In the genomic region with DNA sequence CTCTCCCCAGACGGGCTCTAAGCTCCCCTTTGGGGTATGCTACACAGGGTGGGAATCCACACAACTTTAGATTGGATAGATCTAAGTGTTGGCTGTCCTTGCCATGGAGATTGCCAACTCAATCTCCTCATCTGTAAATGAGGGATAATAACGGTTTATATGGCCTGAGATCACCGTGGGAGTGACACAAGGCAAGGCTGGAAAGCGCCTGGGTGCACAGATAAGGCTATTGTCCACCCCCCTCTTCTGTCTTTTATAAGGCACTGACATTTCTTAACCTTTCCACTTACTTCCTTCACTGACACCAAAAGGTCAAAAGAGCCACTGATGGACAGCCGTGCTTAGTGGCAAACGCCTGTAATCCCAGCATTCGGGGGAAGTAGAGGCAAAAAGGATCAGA, we compare ENCODE assay signal across 10 mouse cellular contexts. TPM values are rescaled to one million over a fixed set of nuclear protein-coding genes. Genes with fewer than 3 reads are reported as not detected.
DNase-seq lines count a peak whose midpoint lies in the region; ATAC-seq and TF ChIP-seq lines count a peak whose summit lies in the region.
"Had no signal": no experiment of that assay in that cellular context is flagged by ENCODE, and none has a peak within 500 bp of the region (broad histone marks: within the 10 kb centered on the region; RNA-seq: fewer than 3 reads in every experiment).

No protein-coding gene starts in this region.

- peaks cover 26% of the 10 kb centered on the region for H3K79me2 ChIP-seq in MEL (ENCODE audit: control insufficient read depth, insufficient read depth, low read length, poor library complexity)

- TF ChIP-seq CTCF in MEL (IDR thresholded peaks at IDR 0.05 in 2 of 3, conservative IDR thresholded peaks at IDR 0.05 in 1 of 3; ENCODE audit: control insufficient read depth in 1 of 3, insufficient read depth in 1 of 3, low read depth in 2 of 3, low read length in 3 of 3, poor library complexity in 1 of 3, severe bottlenecking in 1 of 3), result no peak

- no peak for ATAC-seq in hindbrain, embryonic 12.5 days (ENCODE audit: low FRiP score)
- 0 out of 2 replicates have a peak, but pooled peaks have one; percentile 14 for ATAC-seq in liver, embryonic 16.5 days (ENCODE audit: low read depth)
- no peak for ATAC-seq in megakaryocyte progenitor cell, adult 5-6 weeks (replicated peaks; ENCODE audit: poor library complexity)

- H3K4me1 ChIP-seq in MEL (ENCODE audit: control insufficient read depth in 1 of 2, insufficient read depth in 2 of 2, low read length in 2 of 2), result peaks cover 0 to 15% of the 10 kb centered on the region in 2 experiments; a peak in 2 of 4 replicates
- peaks cover 17% of the 10 kb centered on the region for H3K4me1 ChIP-seq in hindbrain, embryonic 12.5 days
- peaks cover 24% of the 10 kb centered on the region for H3K4me1 ChIP-seq in liver, embryonic 16.5 days (ENCODE audit: control insufficient read depth, low read depth, low read length)

- DNase-seq in 416B (ENCODE audit: low read depth) (peak; percentile 50), MEL (ENCODE audit: low read depth, low spot score) (peak; percentile 44)
- DNase-seq in retina, embryonic 14.5 days (ENCODE audit: low spot score), result no peak
- DNase-seq in cerebellum, postnatal 10 days, result no peak
- DNase-seq in urinary bladder, adult 2 months (ENCODE audit: low spot score), result no peak
- DNase-seq: cerebellum, postnatal 25 days; thymus, postnatal 36 days had no signal

- peak in 1 of 2 experiments; percentile 70; a peak in 2 of 4 replicates for TF ChIP-seq EP300 in MEL (IDR thresholded peaks at IDR 0.05; ENCODE audit: low read depth in 1 of 2, low read length in 2 of 2)

- H3K4me2 ChIP-seq in hindbrain, embryonic 12.5 days (replicated peaks), result peak overlapping the region; percentile 69
- H3K4me2 ChIP-seq in liver, embryonic 16.5 days (ENCODE audit: low read depth, low read length), result peak overlapping the region; percentile 95

- H3K27ac ChIP-seq in MEL (ENCODE audit: control insufficient read depth, low read depth, low read length), result peak overlapping the region; percentile 75
- H3K27ac ChIP-seq in hindbrain, embryonic 12.5 days, result no peak overlapping the region
- peak overlapping the region; percentile 71; the same call in 1 of the 2 replicates for H3K27ac ChIP-seq in liver, embryonic 16.5 days (ENCODE audit: low read length)

- 56% methylated on average over 7 of the region's 7 CpGs for WGBS in hindbrain, embryonic 12.5 days
- WGBS in liver, embryonic 16.5 days (ENCODE audit: insufficient replicate concordance), result 22% methylated on average over 7 of the region's 7 CpGs

- TF ChIP-seq RAD21 in MEL (IDR thresholded peaks at IDR 0.05; ENCODE audit: low read depth, low read length), result no peak

- peaks cover 4 to 14% of the 10 kb centered on the region in 2 experiments for H3K36me3 ChIP-seq in MEL (ENCODE audit: control insufficient read depth in 1 of 2, insufficient read depth in 2 of 2, low read length in 2 of 2)
- peaks cover 31% of the 10 kb centered on the region for H3K36me3 ChIP-seq in hindbrain, embryonic 12.5 days
- H3K36me3 ChIP-seq in liver, embryonic 16.5 days (ENCODE audit: control insufficient read depth, insufficient read depth), result no peaks in the 10 kb centered on the region

- TF ChIP-seq POLR2A in MEL (IDR thresholded peaks at IDR 0.05; ENCODE audit: control insufficient read depth in 1 of 2, insufficient read depth in 1 of 2, low read depth in 1 of 2, low read length in 2 of 2, poor library complexity in 1 of 2), result no peak

- H3K9ac ChIP-seq in MEL (ENCODE audit: control insufficient read depth, low read depth, low read length, poor library complexity, severe bottlenecking), result peak overlapping the region; percentile 74
- peak overlapping the region; percentile 80; the same call in 1 of the 2 replicates for H3K9ac ChIP-seq in hindbrain, embryonic 12.5 days
- no peak overlapping the region for H3K9ac ChIP-seq in liver, embryonic 16.5 days (ENCODE audit: low read depth, low read length)

- H3K9me3 ChIP-seq in MEL (replicated peaks; ENCODE audit: insufficient read depth, low read length), result no peaks in the 10 kb centered on the region
- no peaks in the 10 kb centered on the region for H3K9me3 ChIP-seq in hindbrain, embryonic 12.5 days (replicated peaks)
- H3K9me3 ChIP-seq in liver, embryonic 16.5 days (replicated peaks; ENCODE audit: control insufficient read depth, low read length), result no peaks in the 10 kb centered on the region

- no peaks in the 10 kb centered on the region for H3K27me3 ChIP-seq in MEL (ENCODE audit: control insufficient read depth in 1 of 2, insufficient read depth in 2 of 2, low read length in 2 of 2)
- no peaks in the 10 kb centered on the region for H3K27me3 ChIP-seq in hindbrain, embryonic 12.5 days
- no peaks in the 10 kb centered on the region for H3K27me3 ChIP-seq in liver, embryonic 16.5 days (ENCODE audit: control insufficient read depth, insufficient read depth, low read depth, low read length)

- H3K4me3 ChIP-seq in MEL (ENCODE audit: control insufficient read depth in 1 of 2, insufficient read depth in 1 of 2, low read depth in 2 of 2, low read length in 2 of 2), result peak overlapping the region; percentile 13 to 85
- peak overlapping the region; percentile 82 for H3K4me3 ChIP-seq in hindbrain, embryonic 12.5 days
- H3K4me3 ChIP-seq in liver, embryonic 16.5 days (ENCODE audit: low read depth, low read length), result peak overlapping the region; percentile 83

TF ChIP-seq in MEL, 35 proteins besides CTCF, POLR2A, EP300 and RAD21 (continues in another document):
- TF ChIP-seq NRF1 (IDR thresholded peaks at IDR 0.05; ENCODE audit: insufficient read depth, low read depth, low read length, poor library complexity, severe bottlenecking) (no peak), ZMIZ1 (IDR thresholded peaks at IDR 0.05; ENCODE audit: low read depth, low read length) (no peak), KAT2A (conservative IDR thresholded peaks at IDR 0.05; ENCODE audit: low read depth, low read length) (no peak), TCF12 (IDR thresholded peaks at IDR 0.05; ENCODE audit: low read depth, low read length) (peak; percentile 41; the same call in 1 of the 2 replicates), UBTF (IDR thresholded peaks at IDR 0.05; ENCODE audit: borderline replicate concordance, insufficient read depth, low read depth, low read length) (no peak), USF1 (IDR thresholded peaks at IDR 0.05; ENCODE audit: low read depth, low read length) (no peak), ELF1 (IDR thresholded peaks at IDR 0.05; ENCODE audit: low read depth, low read length) (no peak), SIN3A (IDR thresholded peaks at IDR 0.05; ENCODE audit: low read length) (no peak), MXI1 (IDR thresholded peaks at IDR 0.05; ENCODE audit: low read depth, low read length) (no peak), POLR2AphosphoS2 (IDR thresholded peaks at IDR 0.05; ENCODE audit: low read length) (no peak), SMC3 (IDR thresholded peaks at IDR 0.05; ENCODE audit: low read depth, low read length) (no peak), MAFK (IDR thresholded peaks at IDR 0.05; ENCODE audit: borderline replicate concordance, low read depth, low read length) (no peak), ZC3H11A (IDR thresholded peaks at IDR 0.05; ENCODE audit: low read depth, low read length) (no peak), TBP (IDR thresholded peaks at IDR 0.05; ENCODE audit: low read depth, low read length) (peak; percentile 14; the same call in 1 of the 2 replicates), ETS1 (IDR thresholded peaks at IDR 0.05; ENCODE audit: low read depth, low read length) (0 out of 2 replicates have a peak, but pooled peaks have one; percentile 29), GATA1 (IDR thresholded peaks at IDR 0.05; ENCODE audit: low read depth, low read length) (peak; percentile 61), TAL1 (IDR thresholded peaks at IDR 0.05; ENCODE audit: low read length) (peak; percentile 62), POLR2AphosphoS5 (IDR thresholded peaks at IDR 0.05; ENCODE audit: borderline replicate concordance, low read depth, low read length) (no peak), JUND (IDR thresholded peaks at IDR 0.05; ENCODE audit: low read depth, low read length) (no peak), RCOR1 (IDR thresholded peaks at IDR 0.05; ENCODE audit: low read depth, low read length) (0 out of 2 replicates have a peak, but pooled peaks have one; percentile 2), CHD1 (IDR thresholded peaks at IDR 0.05; ENCODE audit: low read depth, low read length) (no peak)

RNA-seq across cellular contexts. Expression of gene Aldh18a1, which starts 1.4 kb away (rescaled TPM):
- 35.3 and 68.5 TPM in 2 replicates for total RNA-seq in MEL (2012; rRNA removed)
- polyA plus RNA-seq in MEL (2012; ENCODE audit: insufficient read depth in 1 of 2, insufficient read length in 2 of 2, low read depth in 1 of 2, low replicate concordance in 2 of 2, missing spikeins in 1 of 2), result 100 to 1,000 TPM in 1 of 2 experiments, 10 to 100 TPM in 1; 89.7 to 214 TPM
- 80.2 and 82.3 TPM in 2 replicates for polyA plus RNA-seq in hindbrain, embryonic 12.5 days (2016; fragmentation: Nextera tagmentation; extraction: Ambion mirVana)
- 28.6 and 28.8 TPM in 2 replicates for polyA plus RNA-seq in liver, embryonic 16.5 days (2015; fragmentation: Nextera tagmentation; extraction: Ambion mirVana)
- polyA plus RNA-seq in urinary bladder, adult 2 months (2012; rRNA removed), result 103 and 115 TPM in 2 replicates
- total RNA-seq in megakaryocyte progenitor cell, adult 5-6 weeks (2015), result 35.5 and 39.4 TPM in 2 replicates
- total RNA-seq in megakaryocyte progenitor cell, adult 5-6 weeks (2017), result 34.3 and 44.5 TPM in 2 replicates

RNA-seq across cellular contexts. Expression of gene Tctn3, which starts 25.1 kb away (rescaled TPM):
- 2.9 and 3.6 TPM in 2 replicates for total RNA-seq in MEL (2012; rRNA removed)
- polyA plus RNA-seq in MEL (2012; ENCODE audit: insufficient read depth in 1 of 2, insufficient read length in 2 of 2, low read depth in 1 of 2, low replicate concordance in 2 of 2, missing spikeins in 1 of 2), result 1 to 10 TPM in 1 of 2 experiments, not detected in 1; 6.2 TPM
- 12.5 and 16.0 TPM in 2 replicates for polyA plus RNA-seq in hindbrain, embryonic 12.5 days (2016; fragmentation: Nextera tagmentation; extraction: Ambion mirVana)
- 1.3 and 1.6 TPM in 2 replicates for polyA plus RNA-seq in liver, embryonic 16.5 days (2015; fragmentation: Nextera tagmentation; extraction: Ambion mirVana)
- 10.4 and 10.6 TPM in 2 replicates for polyA plus RNA-seq in urinary bladder, adult 2 months (2012; rRNA removed)
- 4.7 and 7.5 TPM in 2 replicates for total RNA-seq in megakaryocyte progenitor cell, adult 5-6 weeks (2015)
- 5.3 and 6.6 TPM in 2 replicates for total RNA-seq in megakaryocyte progenitor cell, adult 5-6 weeks (2017)

RNA-seq across cellular contexts. Expression of gene Entpd1, which starts 25.3 kb away (rescaled TPM):
- total RNA-seq in MEL (2012; rRNA removed), result not detected in 2 replicates
- not detected for polyA plus RNA-seq in MEL (2012; ENCODE audit: insufficient read depth in 1 of 2, insufficient read length in 2 of 2, low read depth in 1 of 2, low replicate concordance in 2 of 2, missing spikeins in 1 of 2)
- 9.8 and 10.4 TPM in 2 replicates for polyA plus RNA-seq in hindbrain, embryonic 12.5 days (2016; fragmentation: Nextera tagmentation; extraction: Ambion mirVana)
- polyA plus RNA-seq in liver, embryonic 16.5 days (2015; fragmentation: Nextera tagmentation; extraction: Ambion mirVana), result 4.7 and 5.9 TPM in 2 replicates
- 82.5 and 102 TPM in 2 replicates for polyA plus RNA-seq in urinary bladder, adult 2 months (2012; rRNA removed)
- 6.4 and 7.9 TPM in 2 replicates for total RNA-seq in megakaryocyte progenitor cell, adult 5-6 weeks (2015)
- 7.5 and 19.3 TPM in 2 replicates for total RNA-seq in megakaryocyte progenitor cell, adult 5-6 weeks (2017)

Comparison
In these comparisons a context has a peak if more than half of its experiments do, and no peak if none do; other contexts are left out.
1. DNase-seq: peak in 416B (single experiment) and MEL (single experiment); none in retina, embryonic 14.5 days (single experiment), cerebellum, postnatal 10 days (0 of 2) and urinary bladder, adult 2 months (single experiment).
2. Peak in every context shown above with its lines, with median percentiles within 50 percentile points of each other: H3K4me3 ChIP-seq.